Mouse (Mus musculus): Measurements from ENCODE around the gene Snrk. TPM values are rescaled to one million over a fixed set of nuclear protein-coding genes. Genes with fewer than 3 reads are reported as not detected.

Gene Snrk
- polyA plus RNA-seq, 1 experiment from 2014 or later: 79.8 TPM

DNA sequence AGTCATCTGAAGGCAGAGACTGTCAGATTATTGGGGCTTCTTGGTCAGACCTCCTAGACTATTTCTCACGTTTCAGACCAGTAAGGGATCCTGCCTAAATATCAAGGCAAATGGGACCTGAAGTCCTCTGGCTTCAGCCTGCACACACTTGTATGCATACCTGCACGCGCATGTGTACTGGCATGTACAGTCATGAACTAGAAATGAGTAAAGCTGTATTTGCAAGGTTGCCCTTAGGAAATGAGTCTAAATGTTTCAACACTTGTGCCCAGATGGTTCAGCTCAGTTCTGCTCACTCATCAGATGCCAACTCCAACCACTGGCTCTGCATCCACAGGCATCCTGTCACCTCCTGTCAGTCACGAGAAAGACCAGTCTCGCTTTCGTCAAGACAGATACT lies 6.6 kb upstream of the Snrk start:
- Histone ChIP-seq H3K36me3 (replicated peaks) (no peaks in the 10 kb centered on the region), H3K4me3 (no peak overlapping the region), H3K27me3 (replicated peaks) (no peaks in the 10 kb centered on the region), H3K9ac (no peak overlapping the region), H3K27ac (no peak overlapping the region), H3K4me2 (no peak overlapping the region), H3K9me3 (no peaks in the 10 kb centered on the region), H3K4me1 (no peaks in the 10 kb centered on the region)
- ATAC-seq (replicated peaks): no peak
- WGBS: 86% methylated on average over 6 of the region's 6 CpGs

DNA sequence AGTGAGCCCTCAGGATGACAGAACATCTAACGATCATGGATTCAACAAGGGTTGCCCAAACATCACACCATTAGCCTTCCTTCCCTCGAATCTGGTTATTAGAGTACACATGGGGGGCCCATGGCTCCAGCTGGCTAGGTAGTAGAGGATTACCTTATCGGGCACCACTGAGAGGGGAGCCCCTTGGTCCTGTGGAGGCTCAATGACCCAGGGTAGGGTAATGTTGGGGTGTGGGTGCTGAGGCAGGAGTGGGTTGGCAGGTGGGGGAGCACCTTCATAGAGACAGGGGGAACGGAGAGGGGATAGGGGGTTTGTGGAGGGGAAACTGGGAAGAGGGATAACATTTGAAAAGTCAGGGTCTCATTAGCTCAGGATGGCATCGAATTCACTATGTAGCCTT lies 6.1 kb upstream of the Snrk start:
- Histone ChIP-seq H3K27ac (no peak overlapping the region), H3K36me3 (replicated peaks) (no peaks in the 10 kb centered on the region), H3K9ac (no peak overlapping the region), H3K9me3 (no peaks in the 10 kb centered on the region), H3K27me3 (replicated peaks) (no peaks in the 10 kb centered on the region), H3K4me3 (no peak overlapping the region), H3K4me2 (no peak overlapping the region), H3K4me1 (no peaks in the 10 kb centered on the region)
- no peak for ATAC-seq (replicated peaks)
- WGBS: 91% methylated on average over 5 of the region's 5 CpGs

DNA sequence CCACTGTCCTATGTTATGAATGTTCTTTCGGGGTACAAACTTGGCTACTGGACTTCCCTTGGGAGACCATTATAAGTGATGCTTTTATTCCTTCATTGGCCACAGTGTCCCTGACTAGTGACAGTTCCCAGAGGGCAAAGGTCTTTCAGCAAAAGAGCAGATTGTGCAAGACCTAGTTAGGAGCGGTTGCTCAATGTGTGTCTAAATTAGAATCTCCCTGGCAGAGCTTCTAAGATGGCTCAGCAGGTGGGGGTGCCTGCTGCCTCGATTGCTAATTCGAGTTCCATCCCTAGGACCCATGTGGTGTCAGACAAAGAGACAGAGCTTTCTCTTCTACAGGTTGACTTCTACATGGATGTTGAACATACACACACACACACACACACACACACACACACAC lies 1.5 kb upstream of the Snrk start:
- 57% methylated on average over 4 of the region's 4 CpGs for WGBS
- H3K27ac ChIP-seq: no peak overlapping the region
- no peak overlapping the region for H3K9ac ChIP-seq
- no peak overlapping the region for H3K4me3 ChIP-seq
- no peaks in the 10 kb centered on the region for H3K27me3 ChIP-seq (replicated peaks)
- H3K9me3 ChIP-seq: no peaks in the 10 kb centered on the region
- H3K4me1 ChIP-seq: peaks cover 22% of the 10 kb centered on the region
- no peak for ATAC-seq (replicated peaks)
- H3K36me3 ChIP-seq (replicated peaks): no peaks in the 10 kb centered on the region
- H3K4me2 ChIP-seq: no peak overlapping the region

DNA sequence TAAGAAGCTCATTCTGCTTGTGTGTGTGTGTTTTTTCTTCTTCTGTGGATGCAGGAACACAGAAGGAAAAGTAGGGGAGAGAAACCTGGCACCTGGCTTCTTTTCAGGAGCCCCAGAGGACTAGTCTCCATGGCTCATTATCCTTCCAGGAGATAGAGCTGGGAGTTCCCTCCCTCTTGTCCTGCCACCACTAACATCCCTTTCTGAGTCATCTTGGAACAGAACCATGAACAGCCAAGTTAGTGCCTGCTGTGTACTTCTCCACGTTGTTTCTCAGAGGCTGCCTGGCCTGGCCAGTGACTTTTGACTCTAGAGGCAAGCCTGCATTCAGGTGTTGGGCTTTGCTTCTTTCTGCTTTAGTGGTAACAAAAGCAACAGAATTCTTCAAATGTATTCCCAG lies 707 bp upstream of the Snrk start:
- no peaks in the 10 kb centered on the region for H3K27me3 ChIP-seq (replicated peaks)
- no peaks in the 10 kb centered on the region for H3K9me3 ChIP-seq
- no peak overlapping the region for H3K27ac ChIP-seq
- no peak for ATAC-seq (replicated peaks)
- H3K36me3 ChIP-seq (replicated peaks): no peaks in the 10 kb centered on the region
- WGBS: 78% methylated on average over 1 of the region's 1 CpGs
- no peak overlapping the region for H3K9ac ChIP-seq
- H3K4me1 ChIP-seq: peaks cover 22% of the 10 kb centered on the region
- H3K4me2 ChIP-seq: no peak overlapping the region
- H3K4me3 ChIP-seq: no peak overlapping the region

DNA sequence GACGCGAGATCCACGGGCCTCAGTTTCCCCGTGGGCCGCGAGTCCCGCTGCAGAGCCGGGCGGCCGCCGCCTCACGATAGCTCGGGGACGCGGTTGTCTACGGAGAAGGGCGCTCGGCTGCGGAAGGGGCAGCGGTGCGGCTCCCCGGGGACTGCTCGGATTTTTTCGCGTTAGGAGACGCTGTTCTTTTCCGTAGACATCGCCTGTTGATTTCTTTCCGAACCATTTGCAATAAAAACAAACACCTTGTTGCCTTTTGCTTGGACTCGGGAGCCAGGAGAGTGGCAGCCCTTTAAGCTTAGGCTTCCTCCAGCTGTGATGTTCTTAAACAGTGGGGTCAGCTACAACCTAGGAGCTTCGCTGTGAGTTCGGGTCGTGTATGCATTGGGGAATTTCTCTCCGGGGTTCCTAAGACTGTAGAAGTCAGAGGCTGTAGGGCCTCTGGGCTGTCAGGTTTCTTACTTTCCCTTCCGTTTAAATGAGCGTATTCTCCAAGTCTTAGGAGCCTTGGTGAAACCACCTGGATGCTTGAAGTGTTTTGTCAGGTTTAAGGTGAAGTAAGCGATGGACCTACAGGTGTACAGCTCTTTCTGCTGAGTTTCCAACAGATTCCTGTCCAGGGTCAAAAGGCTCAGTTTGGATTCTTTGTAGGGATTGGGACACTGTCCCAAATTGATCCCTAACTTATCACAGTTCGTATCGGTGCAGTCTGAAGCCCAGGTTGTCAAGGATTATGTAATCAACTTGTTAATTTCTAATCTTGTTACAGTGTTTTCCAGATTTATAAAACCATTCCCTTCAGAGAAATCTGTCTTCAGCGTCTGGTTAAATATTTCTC lies 845 bp downstream of the Snrk start:
- WGBS: 4% methylated on average over 40 of the region's 40 CpGs
- peak; percentile 18; the same call in 1 of the 2 replicates for ATAC-seq (replicated peaks)
- no peaks in the 10 kb centered on the region for H3K27me3 ChIP-seq (replicated peaks)
- peak overlapping the region; percentile 91 for H3K27ac ChIP-seq
- H3K9ac ChIP-seq: peak overlapping the region; percentile 85
- H3K4me3 ChIP-seq: peak overlapping the region; percentile 83
- H3K9me3 ChIP-seq: no peaks in the 10 kb centered on the region
- peak overlapping the region; percentile 54 for H3K4me2 ChIP-seq
- peaks cover 22% of the 10 kb centered on the region for H3K4me1 ChIP-seq
- no peaks in the 10 kb centered on the region for H3K36me3 ChIP-seq (replicated peaks)

DNA sequence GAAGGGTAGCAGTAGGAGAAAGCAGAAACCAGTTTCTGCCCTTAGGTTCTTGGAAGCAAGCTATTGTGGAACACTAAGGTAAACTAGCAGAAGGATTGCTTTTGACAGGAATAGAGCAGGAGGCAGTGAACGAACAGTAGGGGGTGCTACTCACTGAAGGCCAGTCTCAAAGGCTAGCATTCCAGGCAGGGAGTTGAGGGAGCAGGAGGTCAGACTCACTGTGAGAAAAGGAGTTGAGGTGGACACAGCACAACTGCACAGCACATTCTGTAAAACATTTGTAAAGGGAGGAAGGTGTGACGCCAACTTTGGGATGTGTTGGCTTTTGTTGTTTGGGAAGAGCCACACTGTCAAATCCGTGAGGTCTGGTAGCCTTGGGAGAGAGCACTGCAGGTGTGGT lies 3.0 kb downstream of the Snrk start:
- no peak overlapping the region for H3K4me3 ChIP-seq
- H3K27ac ChIP-seq: no peak overlapping the region
- H3K4me2 ChIP-seq: no peak overlapping the region
- H3K27me3 ChIP-seq (replicated peaks): no peaks in the 10 kb centered on the region
- H3K4me1 ChIP-seq: peaks cover 22% of the 10 kb centered on the region
- WGBS: 43% methylated on average over 3 of the region's 3 CpGs
- H3K36me3 ChIP-seq (replicated peaks): no peaks in the 10 kb centered on the region
- H3K9me3 ChIP-seq: no peaks in the 10 kb centered on the region
- no peak overlapping the region for H3K9ac ChIP-seq
- no peak for ATAC-seq (replicated peaks)

DNA sequence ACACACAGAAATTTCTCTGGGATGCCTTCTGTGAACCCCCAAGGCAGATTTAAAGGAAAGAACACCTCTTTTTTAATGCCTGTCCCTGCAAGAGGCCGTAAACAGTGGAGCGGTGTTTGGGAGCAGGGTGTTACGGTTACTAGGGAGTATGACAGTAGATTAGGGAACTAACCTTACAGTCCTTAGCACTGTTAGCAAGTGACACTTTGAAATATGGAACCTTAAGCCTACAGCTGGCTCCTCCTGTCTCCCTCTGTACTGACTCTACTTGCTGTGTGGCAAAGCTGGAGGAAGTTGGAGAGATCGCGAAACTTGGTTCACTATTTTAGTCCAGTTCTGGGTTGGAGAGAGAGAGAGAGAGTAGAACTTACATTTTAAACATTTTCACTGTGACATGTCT lies 5.0 kb downstream of the Snrk start:
- Histone ChIP-seq H3K27me3 (replicated peaks) (no peaks in the 10 kb centered on the region), H3K36me3 (replicated peaks) (no peaks in the 10 kb centered on the region), H3K27ac (no peak overlapping the region), H3K4me1 (peaks cover 27% of the 10 kb centered on the region), H3K4me2 (no peak overlapping the region), H3K9me3 (no peaks in the 10 kb centered on the region), H3K9ac (no peak overlapping the region), H3K4me3 (no peak overlapping the region)
- 91% methylated on average over 5 of the region's 5 CpGs for WGBS
- ATAC-seq (replicated peaks): no peak

DNA sequence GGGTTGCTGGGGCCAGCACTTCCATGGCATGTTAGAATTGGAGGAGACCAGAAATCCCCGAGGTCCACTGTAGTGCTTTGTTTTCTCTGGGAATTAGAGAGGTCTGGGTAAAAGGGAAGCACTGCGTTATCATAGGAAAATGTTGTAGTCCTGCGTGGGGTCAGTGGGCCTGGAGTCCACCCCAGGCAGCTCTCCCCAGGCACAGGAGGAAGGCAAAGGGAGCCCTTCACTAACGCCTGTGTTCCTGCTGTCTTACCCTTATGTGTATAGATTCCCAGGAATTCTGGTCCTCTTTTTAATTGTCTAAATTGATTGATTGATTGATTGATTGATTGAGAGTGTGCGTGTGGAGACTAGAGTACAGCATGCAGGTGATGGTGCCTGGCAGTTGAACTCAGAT lies 6.1 kb downstream of the Snrk start:
- Histone ChIP-seq H3K9ac (no peak overlapping the region), H3K27me3 (replicated peaks) (no peaks in the 10 kb centered on the region), H3K36me3 (replicated peaks) (no peaks in the 10 kb centered on the region), H3K4me1 (peaks cover 23% of the 10 kb centered on the region), H3K4me2 (no peak overlapping the region), H3K9me3 (no peaks in the 10 kb centered on the region), H3K4me3 (no peak overlapping the region), H3K27ac (no peak overlapping the region)
- 71% methylated on average over 5 of the region's 5 CpGs for WGBS
- no peak for ATAC-seq (replicated peaks)

DNA sequence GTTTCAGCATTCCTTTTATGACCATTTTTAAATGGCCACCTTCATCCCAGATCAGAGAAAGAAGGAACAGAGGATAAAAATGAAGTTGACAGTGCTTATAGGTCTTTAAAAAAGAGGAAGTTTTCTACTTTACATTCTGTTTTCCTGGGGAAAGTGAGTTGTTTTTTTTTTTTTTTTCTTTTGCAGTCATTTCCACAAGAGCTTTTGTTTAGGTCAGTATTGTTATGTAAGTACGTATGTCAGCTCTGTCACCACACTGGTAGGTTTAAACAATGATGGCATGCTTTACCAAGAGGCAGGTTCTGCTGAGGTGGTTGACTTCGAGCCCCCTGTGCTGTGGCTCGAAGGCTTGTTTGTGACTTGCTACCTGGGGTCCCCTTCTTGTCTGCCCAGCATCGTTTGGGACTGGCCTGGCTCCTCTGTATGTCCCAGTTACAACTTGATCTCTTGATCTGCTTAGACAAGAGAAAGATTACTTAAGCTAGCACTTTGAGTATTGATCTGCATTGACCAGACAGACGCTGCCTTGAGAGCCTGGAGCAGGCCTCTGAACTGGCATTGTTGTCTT lies 8.7 kb downstream of the Snrk start:
- Histone ChIP-seq H3K27me3 (replicated peaks) (no peaks in the 10 kb centered on the region), H3K9me3 (no peaks in the 10 kb centered on the region), H3K36me3 (replicated peaks) (no peaks in the 10 kb centered on the region), H3K4me1 (peaks cover 4% of the 10 kb centered on the region; the same call in 1 of the 2 replicates), H3K9ac (no peak overlapping the region), H3K4me2 (no peak overlapping the region), H3K27ac (no peak overlapping the region), H3K4me3 (no peak overlapping the region)
- 26% methylated on average over 5 of the region's 5 CpGs for WGBS
- no peak for ATAC-seq (replicated peaks)

DNA sequence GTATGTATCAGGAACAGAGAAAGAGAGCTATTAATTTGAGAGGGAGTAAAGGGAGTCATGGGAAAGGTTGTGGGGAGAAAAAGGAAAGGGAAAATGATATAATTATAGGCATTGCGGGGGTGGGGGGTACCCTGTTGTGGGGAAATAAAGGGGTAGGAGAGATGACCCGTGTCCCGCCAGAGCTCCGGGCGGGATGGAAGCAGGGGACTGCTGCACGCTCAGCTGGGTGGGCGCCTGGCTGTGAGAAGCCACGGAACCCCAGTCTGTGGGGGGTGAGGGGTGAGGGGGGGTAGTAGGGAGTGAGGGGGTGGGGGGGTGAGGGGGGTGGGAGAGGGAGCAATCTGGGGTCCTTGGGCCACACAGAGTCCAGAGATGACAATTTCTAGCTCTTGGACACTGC lies 9.7 kb downstream of the Snrk start:
- Histone ChIP-seq H3K27ac (no peak overlapping the region), H3K27me3 (replicated peaks) (no peaks in the 10 kb centered on the region), H3K4me3 (no peak overlapping the region), H3K4me2 (no peak overlapping the region), H3K9me3 (no peaks in the 10 kb centered on the region), H3K9ac (no peak overlapping the region), H3K36me3 (replicated peaks) (no peaks in the 10 kb centered on the region), H3K4me1 (peaks cover 4% of the 10 kb centered on the region; the same call in 1 of the 2 replicates)
- 75% methylated on average over 8 of the region's 8 CpGs for WGBS
- ATAC-seq (replicated peaks): no peak

DNA sequence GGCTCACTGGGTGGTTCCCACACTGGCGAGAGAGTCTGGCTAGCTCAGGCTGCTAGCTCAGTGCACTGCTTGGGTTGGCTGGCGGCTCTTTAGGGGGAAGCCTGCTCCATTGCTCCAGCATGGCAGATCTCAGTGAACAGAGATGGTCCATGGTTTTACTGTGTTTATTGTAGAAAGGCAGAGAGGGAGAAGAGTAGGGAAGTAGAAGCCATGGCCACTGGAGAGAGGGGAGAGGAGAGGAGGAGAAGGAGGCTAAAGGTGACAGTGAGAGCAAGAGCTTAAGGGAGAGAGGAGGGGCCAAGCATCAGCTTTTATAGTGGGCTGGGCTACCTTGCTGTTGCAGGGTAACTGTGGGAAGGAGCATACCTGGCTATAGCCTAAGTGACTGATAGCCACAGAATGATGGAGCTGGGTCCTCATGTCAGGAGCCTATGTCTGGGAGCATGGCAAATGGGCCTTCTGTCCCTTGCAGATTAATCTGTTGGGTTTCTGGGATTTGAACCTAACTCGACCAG lies 10.3 kb downstream of the Snrk start:
- 68% methylated on average over 3 of the region's 3 CpGs for WGBS
- H3K27ac ChIP-seq: no peak overlapping the region
- no peaks in the 10 kb centered on the region for H3K9me3 ChIP-seq
- H3K27me3 ChIP-seq (replicated peaks): no peaks in the 10 kb centered on the region
- ATAC-seq (replicated peaks): no peak
- no peaks in the 10 kb centered on the region for H3K36me3 ChIP-seq (replicated peaks)
- H3K4me1 ChIP-seq: peaks cover 4% of the 10 kb centered on the region; the same call in 1 of the 2 replicates
- no peak overlapping the region for H3K9ac ChIP-seq
- no peak overlapping the region for H3K4me3 ChIP-seq
- H3K4me2 ChIP-seq: no peak overlapping the region

DNA sequence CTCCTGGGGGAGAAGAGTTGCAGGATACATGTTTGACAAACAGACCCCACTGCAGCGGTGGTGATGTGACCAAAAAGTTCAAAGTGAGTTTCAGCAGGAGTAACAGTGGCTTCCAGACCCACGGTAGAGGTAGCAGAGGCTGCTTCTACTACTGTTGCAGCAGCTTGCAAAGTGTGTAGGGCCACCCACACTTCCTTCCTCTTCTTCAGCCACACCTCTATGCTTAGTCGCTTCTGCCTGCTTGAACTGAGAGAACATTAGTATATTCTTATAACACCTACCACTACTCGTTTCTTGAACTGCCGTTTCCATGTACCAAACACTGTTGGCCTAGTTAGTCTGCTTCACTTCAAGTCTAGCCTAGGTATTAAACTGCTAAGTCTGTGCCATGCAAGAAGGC lies 11.6 kb downstream of the Snrk start:
- Histone ChIP-seq H3K27me3 (replicated peaks) (no peaks in the 10 kb centered on the region), H3K9ac (no peak overlapping the region), H3K36me3 (replicated peaks) (no peaks in the 10 kb centered on the region), H3K9me3 (no peaks in the 10 kb centered on the region), H3K27ac (no peak overlapping the region), H3K4me1 (peaks cover 4% of the 10 kb centered on the region; the same call in 1 of the 2 replicates), H3K4me3 (no peak overlapping the region), H3K4me2 (no peak overlapping the region)
- 82% methylated on average over 5 of the region's 5 CpGs for WGBS
- no peak for ATAC-seq (replicated peaks)

DNA sequence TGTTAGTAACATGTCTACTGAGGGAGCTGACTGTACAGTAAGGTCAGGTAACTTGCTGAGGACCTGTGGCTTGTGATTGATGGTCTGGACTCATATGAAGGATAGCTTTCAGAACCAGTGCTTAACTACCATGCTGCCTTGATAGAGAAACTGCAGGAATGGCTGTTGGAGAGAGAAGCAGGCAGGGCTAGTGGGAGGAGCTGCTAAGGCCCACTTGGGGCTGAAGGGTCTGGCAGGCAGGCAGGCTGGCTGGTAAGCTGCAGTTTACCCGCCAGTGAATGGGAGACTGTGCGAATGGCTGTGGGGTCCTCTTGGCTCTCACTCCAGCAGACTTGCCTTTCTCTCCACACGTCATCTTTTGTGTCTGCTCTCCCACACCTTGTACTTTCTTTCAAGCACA lies 13.6 kb downstream of the Snrk start:
- no peak overlapping the region for H3K9ac ChIP-seq
- H3K4me3 ChIP-seq: no peak overlapping the region
- WGBS: 26% methylated on average over 3 of the region's 3 CpGs
- peaks cover 7% of the 10 kb centered on the region; the same call in 1 of the 2 replicates for H3K4me1 ChIP-seq
- H3K9me3 ChIP-seq: no peaks in the 10 kb centered on the region
- no peak for ATAC-seq (replicated peaks)
- H3K36me3 ChIP-seq (replicated peaks): no peaks in the 10 kb centered on the region
- H3K27me3 ChIP-seq (replicated peaks): no peaks in the 10 kb centered on the region
- no peak overlapping the region for H3K27ac ChIP-seq
- no peak overlapping the region for H3K4me2 ChIP-seq

Measured in midbrain, embryonic 15.5 days (tissue).